Mouse (Mus musculus): ENCODE results near the gene Lama4.

Lama4 gene

GRCm38 (mm10) chr10:38994719-38995450, 29.6 kb downstream of the Lama4 start:
- DNase-seq: no peak

DNA sequence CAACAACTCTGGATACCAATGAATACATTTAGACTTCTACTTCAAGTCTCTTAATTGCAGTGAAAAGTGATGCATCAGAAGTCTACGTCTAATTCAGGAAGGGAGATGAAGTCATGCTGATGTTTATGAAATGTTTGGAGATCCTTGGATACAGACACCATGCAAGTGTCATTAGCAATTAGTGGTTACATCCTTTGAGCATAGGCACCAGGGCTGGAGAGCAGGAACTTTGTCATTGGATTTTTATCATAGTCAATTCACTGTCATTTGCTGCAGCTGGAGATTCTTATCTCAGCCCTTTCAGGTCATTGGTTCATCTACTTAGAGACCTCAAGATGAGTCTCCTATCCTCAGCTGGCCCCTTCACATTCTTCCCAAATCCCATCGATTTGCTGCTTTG, 30.6 kb downstream of the Lama4 start:
- peak; percentile 34 for DNase-seq

DNA sequence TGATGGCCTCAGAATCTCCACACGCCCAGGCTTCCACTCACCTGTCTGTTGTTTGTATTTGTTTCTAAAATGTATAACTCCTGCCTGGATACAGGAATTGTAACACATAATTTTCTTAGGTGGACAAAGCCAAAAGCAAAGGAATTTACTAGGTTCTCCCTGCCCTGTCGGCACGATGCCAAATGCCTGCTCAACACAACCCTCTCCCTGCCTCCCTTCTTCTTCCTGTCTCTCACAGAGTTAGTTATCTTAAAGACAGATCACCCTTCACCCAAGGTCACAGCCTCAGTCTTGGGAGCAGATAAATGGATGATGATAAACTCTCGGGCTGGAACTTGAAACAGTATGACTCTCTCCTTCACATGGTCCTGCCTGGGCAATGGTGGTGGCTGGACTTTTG, 35.6 kb downstream of the Lama4 start:
- DNase-seq: no peak

DNA sequence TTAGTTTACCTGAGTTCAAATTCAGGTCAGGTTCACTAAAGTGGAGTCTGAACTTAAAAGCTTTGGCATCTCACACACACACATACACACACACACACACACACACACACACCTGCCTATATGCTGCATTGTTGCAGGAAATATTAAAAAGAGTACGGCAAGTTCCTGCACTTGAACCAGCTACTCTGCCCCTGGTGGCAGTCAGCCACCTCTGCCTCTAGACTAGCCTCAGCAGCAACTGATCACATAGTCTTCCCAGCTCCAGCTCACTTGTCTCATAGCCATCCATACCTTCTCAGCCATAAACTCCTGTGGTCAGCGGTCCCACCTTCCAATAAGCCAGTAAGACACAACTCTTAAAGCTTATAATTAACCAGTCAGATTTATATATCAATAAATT, 37.2 kb downstream of the Lama4 start:
- DNase-seq: no peak

- DNase-seq: no peak
These were observed 38.2 kb downstream of the Lama4 start for GRCm38 (mm10) chr10:39003520-39003919.

DNA sequence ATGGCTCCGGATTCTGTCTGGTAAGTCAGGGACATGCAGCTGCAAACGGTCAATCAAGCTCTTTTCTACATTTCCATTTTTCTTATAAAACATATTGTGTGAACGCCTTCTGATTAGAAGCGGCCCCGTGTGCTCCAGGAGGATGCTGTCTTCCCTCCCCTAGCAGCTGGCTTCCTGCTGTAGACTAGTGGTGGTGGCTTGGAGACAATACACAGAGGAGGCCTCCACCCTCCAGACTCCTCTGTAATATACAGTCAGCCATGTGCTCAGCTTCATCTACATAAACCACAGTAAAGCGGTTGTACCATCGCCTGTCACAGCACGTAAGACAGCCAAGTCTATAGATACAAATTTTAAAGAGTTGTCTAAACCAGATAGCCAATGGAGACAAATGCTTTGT, 40.2 kb downstream of the Lama4 start:
- no peak for DNase-seq

- no peak for DNase-seq
These were observed 41.3 kb downstream of the Lama4 start for GRCm38 (mm10) chr10:39006433-39007105.

DNA sequence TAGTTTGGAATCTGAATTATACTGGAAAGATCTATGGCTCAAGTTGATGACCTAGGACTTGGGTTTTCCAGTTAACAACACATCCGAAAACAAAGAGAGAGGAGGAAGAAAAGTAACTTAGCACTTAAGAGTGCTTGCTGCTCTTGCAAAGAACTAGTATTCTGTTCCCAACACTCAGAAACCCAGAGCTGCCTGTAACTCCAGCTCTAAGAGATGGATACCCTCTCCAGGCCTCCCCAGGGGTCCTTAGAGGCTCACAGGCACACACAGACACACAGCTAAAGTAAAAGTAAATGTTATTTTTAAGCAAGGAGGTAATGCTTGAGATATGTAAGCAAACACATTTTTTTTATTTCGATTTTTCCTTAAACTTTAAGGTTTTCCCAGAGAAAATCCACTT, 49.5 kb downstream of the Lama4 start:
- DNase-seq: no peak

DNA sequence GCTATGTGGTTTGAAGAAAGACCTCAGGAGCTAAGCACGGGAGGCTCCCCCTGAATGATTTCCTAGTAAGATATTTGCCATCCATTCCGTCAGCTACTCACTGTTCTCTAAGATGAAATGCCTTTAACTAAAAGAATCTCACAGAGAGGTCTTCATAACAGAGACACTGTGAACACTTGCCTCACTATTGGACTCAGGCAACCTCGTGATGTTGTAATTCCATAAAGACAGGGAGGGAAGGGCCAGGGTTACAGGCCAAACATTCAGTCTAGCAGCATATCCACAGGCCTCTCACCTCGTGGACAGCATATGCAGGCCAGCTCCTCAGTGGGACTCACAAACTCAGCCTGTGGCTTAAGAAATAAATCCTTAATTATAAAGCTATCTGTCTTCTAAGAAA, 52.7 kb downstream of the Lama4 start:
- DNase-seq: no peak

DNA sequence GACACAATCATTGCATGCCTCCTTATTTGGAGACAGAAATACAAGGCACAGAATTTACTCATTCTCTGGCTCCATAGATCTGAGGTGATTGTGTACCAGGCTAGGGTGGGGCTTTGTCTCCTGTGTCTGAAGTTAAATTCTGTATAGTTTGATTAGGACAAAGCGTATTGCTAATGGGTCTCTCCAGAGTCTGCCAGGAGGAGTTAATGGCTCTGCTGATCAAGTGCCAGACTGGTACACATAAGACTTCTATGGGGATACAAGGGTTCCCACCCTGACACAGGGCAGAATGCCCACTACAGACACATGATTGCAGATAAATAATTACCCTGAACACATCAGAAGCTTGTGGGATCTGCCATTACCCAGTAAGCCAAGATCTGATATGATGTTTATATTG, 53.3 kb downstream of the Lama4 start:
- DNase-seq: no peak

GRCm38 (mm10) chr10:39023618-39024256, 58.4 kb downstream of the Lama4 start:
- no peak for DNase-seq

- DNase-seq: no peak
These were observed 61.2 kb downstream of the Lama4 start for GRCm38 (mm10) chr10:39026529-39026928.

DNA sequence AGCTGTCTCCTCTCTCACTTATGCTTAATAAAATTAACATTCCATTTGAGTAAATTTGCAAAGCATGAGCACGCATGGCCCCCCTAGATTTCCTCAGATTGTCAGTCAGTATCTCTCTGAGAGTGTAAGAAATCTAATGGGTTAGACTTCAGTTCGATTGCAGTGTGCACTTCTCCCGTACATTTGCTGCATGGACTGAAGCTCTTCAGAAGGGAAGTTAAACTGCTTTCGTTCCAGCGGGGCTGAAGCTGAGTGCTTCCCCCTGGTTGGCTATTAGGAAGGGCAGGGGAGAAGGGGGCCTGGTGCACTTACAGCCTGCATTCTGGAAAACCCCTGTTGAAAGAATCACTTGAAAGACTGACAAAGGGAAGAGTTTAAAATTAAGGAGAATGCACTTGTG, 61.7 kb downstream of the Lama4 start:
- no peak for DNase-seq

- no peak for DNase-seq
These were observed 63.1 kb downstream of the Lama4 start for GRCm38 (mm10) chr10:39028403-39028802.

- no peak for DNase-seq
These were observed 64.2 kb downstream of the Lama4 start for GRCm38 (mm10) chr10:39029297-39030147.

DNA sequence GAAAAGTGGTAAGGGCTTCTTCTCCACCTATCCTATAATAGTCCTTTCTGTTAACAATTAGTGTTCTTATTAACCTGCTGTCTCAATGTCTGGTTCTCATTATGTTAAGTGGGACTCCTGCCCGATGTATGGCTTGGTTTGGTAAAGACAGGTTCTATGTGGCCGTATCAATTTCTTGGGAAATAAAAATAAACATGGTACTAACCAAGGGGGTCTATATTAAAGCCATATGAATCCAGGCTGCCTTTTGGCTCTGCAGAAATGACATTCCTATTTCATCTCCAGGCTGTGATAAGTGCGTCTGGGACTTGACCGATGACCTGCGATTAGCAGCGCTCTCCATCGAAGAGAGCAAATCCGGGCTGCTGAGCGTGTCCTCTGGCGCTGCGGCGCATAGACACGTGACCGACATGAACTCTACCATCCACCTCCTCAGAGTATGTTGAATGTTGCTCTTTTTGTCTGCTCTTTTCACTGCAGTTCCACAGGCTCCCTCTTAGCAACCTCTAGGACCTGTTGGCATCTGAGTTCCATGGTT, 64.9 kb downstream of the Lama4 start:
- no peak for DNase-seq

DNA sequence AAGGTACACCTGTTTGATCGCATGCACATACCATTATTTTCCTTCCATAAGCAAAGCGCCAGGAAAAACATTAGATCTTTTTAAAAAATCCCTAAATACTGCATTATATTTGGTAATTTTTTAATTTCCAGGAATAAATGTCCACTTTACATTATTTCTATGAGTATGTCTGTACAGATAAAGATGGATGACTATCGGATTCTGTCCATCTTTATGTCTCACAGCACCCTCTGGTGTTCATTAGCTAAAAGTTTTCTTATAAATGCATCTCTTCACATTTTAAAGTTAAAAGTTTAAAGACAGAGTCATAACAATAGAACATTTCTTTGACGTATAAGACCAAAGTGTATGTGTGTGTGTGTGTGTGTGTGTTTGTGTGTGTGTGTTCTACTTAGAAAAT, 74.2 kb downstream of the Lama4 start:
- peak; percentile 34 for DNase-seq

DNA sequence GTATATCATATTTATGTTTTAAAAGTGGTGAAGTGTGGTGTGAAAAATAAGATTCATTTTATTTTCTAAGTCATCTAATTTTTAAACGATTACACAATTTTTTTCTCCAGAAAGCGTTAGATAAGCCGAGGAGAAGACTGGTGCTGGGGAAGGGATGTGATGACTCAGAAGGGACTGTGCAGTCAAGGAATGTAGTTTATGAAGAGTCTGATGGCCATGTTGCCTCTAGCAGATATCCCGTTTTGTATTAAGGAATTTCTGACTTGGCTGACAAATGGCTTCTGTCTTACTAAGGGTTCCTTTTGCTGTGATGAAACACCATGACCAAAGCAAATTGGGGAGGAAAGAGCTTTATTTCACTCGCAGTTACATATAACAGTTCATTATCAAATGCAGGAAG, 74.7 kb downstream of the Lama4 start:
- no peak for DNase-seq

GRCm38 (mm10) chr10:39044476-39044995, 79.2 kb downstream of the Lama4 start:
- peak; percentile 74 for DNase-seq

- no peak for DNase-seq
These were observed 79.8 kb downstream of the Lama4 start for GRCm38 (mm10) chr10:39045111-39045510.

DNA sequence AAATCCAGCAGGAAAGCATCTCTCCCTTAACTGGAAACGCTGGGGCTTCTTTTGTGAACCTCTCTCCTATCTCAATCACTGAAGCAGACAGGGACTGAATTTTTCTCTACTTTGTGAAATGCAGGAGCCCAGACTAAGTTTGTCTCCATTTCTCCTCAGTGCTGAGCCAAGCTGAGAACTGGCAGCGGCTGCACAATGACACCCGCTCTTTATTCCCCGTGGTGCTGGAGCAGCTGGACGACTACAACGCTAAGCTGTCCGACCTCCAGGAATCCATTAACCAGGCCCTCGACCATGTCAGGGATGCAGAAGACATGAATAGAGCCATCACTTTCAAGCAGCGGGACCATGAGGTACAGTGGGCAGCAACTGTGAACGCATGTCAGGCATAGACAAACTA, 82.5 kb downstream of the Lama4 start:
- DNase-seq: no peak

- no peak for DNase-seq
These were observed 84.4 kb downstream of the Lama4 start for GRCm38 (mm10) chr10:39049581-39050294.
